Mouse (Mus musculus) MEL (cell line): ENCODE results near the gene Hkdc1.

Source experiments
- CTCF ChIP-seq, 3 experiments: IDR thresholded peaks in 2 of 3; conservative IDR thresholded peaks in 1 of 3; 2 replicates each; pipeline ENCODE4 v1.5.1; 2011 to 2012; ENCODE audit warnings: low read length in 3 of 3, low read depth in 2 of 3, mild to moderate bottlenecking in 2 of 3, improper control_type of control experiment in 1 of 3, inconsistent platforms in 1 of 3, mixed read lengths in 1 of 3, moderate library complexity in 1 of 3; ENCODE audit not compliant: control insufficient read depth in 1 of 3, insufficient read depth in 1 of 3, poor library complexity in 1 of 3, severe bottlenecking in 1 of 3
- EP300 ChIP-seq, 2 experiments: IDR thresholded peaks; 2 replicates each; pipeline ENCODE4 v1.6.1; 2011; ENCODE audit warnings: improper control_type of control experiment in 2 of 2, low read length in 2 of 2, low read depth in 1 of 2, mild to moderate bottlenecking in 1 of 2
- POLR2A ChIP-seq, 2 experiments: IDR thresholded peaks; 2 replicates each; pipeline ENCODE4 v1.6.1; 2011 to 2012; ENCODE audit warnings: low read length in 2 of 2, mild to moderate bottlenecking in 2 of 2, control low read depth in 1 of 2, improper control_type of control experiment in 1 of 2, low read depth in 1 of 2, moderate library complexity in 1 of 2; ENCODE audit not compliant: control insufficient read depth in 1 of 2, insufficient read depth in 1 of 2, poor library complexity in 1 of 2
- UBTF ChIP-seq: IDR thresholded peaks from 2 replicates; pipeline ENCODE4 v1.6.1; 2012; ENCODE audit warnings: low read depth, mild to moderate bottlenecking, inconsistent platforms, low read length, improper control_type of control experiment, moderate library complexity, borderline replicate concordance; ENCODE audit not compliant: insufficient read depth
- USF1 ChIP-seq: IDR thresholded peaks from 2 replicates; pipeline ENCODE4 v1.6.1; 2014; ENCODE audit warnings: low read depth, mild to moderate bottlenecking, inconsistent platforms, low read length, improper control_type of control experiment, moderate library complexity

DNA sequence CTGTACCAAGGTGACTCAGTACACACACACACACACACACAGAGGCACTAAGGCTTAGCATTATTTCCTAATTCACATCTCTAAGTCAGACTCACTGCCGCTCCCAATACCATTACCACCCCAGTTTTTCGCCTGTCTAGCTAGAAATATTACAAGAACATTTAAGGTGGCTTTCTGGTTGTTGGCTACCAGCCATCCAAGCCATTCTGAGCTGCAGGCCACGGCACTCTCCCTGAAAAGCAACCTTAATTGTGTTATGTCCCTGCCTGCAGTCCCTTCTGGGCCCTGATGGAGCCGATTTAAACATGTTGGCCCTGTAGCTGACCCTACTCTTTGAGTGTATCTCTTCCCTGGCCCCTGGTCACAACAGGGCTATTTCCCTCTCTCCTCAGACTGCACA, 80.3 kb downstream of the Hkdc1 start:
- no peak for TF ChIP-seq EP300 (IDR thresholded peaks at IDR 0.05; ENCODE audit: low read depth in 1 of 2, low read length in 2 of 2)
- TF ChIP-seq CTCF (IDR thresholded peaks at IDR 0.05 in 2 of 3, conservative IDR thresholded peaks at IDR 0.05 in 1 of 3; ENCODE audit: control insufficient read depth in 1 of 3, insufficient read depth in 1 of 3, low read depth in 2 of 3, low read length in 3 of 3, poor library complexity in 1 of 3, severe bottlenecking in 1 of 3): no peak
- no peak for TF ChIP-seq POLR2A (IDR thresholded peaks at IDR 0.05; ENCODE audit: control insufficient read depth in 1 of 2, insufficient read depth in 1 of 2, low read depth in 1 of 2, low read length in 2 of 2, poor library complexity in 1 of 2)
- no peak for TF ChIP-seq USF1
- no peak for TF ChIP-seq UBTF
